Mouse (Mus musculus) adrenal gland, adult (tissue): ENCODE measurements around the gene Midn.

Experiments used
- DNase-seq, 2 experiments: peaks; one replicate each; pipeline ENCODE4 v3.0.0; 2022 to 2023; ENCODE audit warnings: low spot score in 1 of 2; ENCODE audit not compliant: inconsistent age in 2 of 2

The Midn gene

GRCm38 (mm10) chr10:80169651-80170050 lies 21.6 kb downstream of the Midn start:
- peak in 1 of 2 experiments; percentile 30 for DNase-seq

- DNase-seq = peak in 1 of 2 experiments; percentile 39
Measured at GRCm38 (mm10) chr10:80170052-80170451, 22.0 kb downstream of the Midn start.

- DNase-seq = peak in 1 of 2 experiments; percentile 62
Measured at GRCm38 (mm10) chr10:80170601-80171021, 22.5 kb downstream of the Midn start.

DNA sequence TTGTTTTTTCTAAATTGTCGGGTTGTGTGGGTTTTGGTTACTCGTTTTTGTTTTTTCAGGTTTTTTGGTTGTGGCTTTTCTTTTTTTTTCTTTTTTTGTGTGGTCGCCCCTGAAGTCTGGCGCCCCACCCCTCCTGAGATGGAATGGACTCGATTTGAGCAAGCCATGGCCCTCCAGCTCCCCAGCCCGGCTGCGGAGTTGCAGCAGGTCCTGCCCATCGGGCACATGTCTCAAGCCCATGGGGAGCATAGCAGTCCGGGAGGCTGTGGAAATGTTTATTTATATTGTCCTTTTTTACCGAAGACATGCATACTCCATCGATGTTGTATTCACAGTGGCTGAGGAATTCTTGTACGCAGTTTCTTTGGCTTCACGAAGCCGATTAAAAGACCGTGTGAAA lies 23.2 kb downstream of the Midn start:
- peak; percentile 29 to 44 for DNase-seq

- DNase-seq = peak; percentile 60 to 72
Measured at GRCm38 (mm10) chr10:80171760-80172526, 23.9 kb downstream of the Midn start.

DNA sequence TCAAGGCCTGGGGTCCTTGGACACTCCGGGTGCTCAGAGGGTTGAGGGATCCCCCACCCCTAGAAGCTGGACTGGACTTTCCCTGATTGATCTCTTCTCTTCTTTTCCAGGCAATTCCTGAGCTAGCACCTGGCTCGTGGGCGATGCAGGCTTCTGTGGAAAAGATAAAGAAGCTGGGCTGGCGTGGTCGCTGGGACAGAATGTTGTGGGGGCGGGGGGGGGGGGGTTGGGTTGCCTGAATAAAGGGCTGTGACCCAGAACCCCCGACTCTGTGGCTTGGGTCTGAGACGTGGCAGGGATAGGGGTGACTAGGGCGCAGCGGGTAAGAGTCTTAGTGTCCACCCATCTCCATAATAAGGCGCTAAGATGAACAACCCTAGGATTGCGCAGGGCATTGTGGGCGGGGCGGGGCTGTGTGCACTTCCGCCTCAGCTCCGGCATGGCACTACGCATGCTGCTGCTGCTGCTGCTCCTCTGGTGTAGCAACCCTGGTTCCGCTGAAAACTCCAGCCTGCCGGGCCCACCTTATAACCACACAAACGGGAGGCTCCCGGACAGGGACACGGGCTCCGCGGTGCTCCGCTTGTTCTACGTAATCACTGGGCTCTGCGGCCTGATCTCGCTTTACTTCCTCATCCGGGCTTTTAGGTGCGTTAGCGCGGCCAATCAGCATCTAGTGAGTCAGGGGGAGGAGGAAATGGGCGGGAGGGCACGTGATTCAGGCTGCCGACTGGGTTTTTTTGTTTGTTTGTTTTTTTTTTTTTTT lies 24.6 kb downstream of the Midn start, which contains the start of gene 1600002K03Rik:
Gene 1600002K03Rik, plus strand, starts transcription at position 418 of the 766 bp plus-strand sequence.
- peak; percentile 94 to 98 for DNase-seq

- DNase-seq = peak in 1 of 2 experiments; percentile 80
Measured at GRCm38 (mm10) chr10:80173358-80173757, 25.3 kb downstream of the Midn start.

DNA sequence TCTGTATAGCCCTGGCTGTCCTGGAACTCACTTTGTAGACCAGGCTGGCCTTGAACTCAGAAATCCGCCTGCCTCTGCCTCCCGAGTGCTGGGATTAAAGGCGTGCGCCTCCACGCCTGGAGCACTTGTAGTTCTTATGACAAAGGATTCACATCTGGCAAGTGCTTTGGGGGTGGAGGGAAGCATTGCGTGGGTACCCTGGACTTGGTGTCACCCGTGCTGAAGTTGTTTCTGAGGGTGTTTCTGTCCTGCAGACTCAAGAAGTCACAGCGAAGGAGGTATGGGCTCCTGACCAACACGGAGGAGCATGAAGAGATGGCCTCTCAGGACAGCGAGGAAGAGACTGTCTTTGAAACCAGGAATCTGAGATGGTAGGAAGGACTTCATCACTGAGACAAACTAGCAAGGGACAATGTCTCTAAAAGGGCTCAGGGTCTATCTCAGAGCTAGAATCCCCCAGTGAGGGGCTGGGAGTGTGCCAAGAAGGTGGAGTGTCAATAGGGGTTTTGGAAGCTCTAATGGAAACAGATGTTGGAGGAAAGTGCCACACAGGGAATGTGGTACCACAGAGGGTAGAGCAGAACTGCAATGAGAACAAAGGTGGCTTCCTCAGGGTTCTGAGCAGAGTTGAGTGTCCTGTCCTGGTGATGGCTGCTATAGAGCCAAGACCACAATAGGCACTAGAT lies 26.0 kb downstream of the Midn start:
- peak; percentile 33 to 59 for DNase-seq

DNA sequence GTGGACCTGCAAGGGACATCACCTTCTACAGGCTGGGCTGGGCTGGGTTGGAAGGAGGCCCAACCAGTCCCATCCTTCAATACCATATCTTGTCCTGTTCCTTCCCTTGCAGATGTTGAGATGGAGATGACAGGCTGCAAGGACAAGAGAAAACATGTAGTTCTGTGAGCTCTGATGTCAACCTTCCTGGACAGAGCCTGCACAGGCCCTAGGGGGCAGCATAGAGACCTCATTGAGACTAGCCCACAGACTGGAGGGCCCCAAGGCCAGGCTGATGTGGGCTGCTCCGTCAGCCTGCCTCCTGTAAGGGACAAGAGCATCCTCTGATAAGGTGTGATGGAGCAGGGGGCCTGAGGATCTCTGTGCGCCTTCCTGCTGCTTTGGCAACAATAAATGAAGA lies 26.6 kb downstream of the Midn start:
- peak; percentile 54 to 69 for DNase-seq

DNA sequence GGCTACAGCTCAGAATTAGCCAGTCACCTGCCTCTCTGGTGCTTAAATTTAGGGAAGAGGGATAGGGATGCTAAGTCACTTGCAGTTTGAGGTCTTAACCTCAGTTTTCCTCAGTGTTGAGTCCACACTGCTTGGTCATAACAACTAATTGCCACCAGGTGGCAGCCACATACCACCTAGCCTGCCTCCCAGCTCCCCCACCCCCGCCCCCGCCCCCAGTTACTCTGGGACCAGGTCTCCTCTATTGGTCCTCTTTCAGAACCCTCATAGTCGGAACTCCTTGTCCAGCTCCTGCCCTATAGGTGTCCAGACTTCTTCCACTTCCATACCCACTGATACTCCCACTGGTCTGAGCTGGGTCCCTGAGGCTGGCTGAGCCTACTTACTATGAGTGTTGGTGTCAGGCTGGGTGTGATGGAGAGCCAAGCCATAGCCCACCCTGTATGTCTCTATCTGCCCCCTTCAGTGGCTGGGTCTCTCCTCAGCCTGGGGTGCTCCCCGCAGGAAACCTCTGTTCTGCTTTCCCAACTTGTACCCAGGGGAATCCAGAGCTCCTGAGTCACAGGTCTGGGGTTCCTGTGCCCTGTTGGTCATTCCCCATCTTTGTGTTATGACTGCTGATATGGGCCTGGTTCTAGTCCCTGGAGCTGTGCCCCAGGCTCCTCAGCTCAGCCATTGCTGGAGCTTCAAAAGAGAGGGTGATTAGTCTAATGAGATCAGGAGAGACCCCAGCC lies 27.6 kb downstream of the Midn start:
- DNase-seq = peak in 1 of 2 experiments; percentile 75

GRCm38 (mm10) chr10:80176270-80176834 lies 28.3 kb downstream of the Midn start:
- DNase-seq = peak; percentile 56 to 84

- DNase-seq = peak; percentile 90 to 92
Measured at GRCm38 (mm10) chr10:80177441-80178279, 29.6 kb downstream of the Midn start.

DNA sequence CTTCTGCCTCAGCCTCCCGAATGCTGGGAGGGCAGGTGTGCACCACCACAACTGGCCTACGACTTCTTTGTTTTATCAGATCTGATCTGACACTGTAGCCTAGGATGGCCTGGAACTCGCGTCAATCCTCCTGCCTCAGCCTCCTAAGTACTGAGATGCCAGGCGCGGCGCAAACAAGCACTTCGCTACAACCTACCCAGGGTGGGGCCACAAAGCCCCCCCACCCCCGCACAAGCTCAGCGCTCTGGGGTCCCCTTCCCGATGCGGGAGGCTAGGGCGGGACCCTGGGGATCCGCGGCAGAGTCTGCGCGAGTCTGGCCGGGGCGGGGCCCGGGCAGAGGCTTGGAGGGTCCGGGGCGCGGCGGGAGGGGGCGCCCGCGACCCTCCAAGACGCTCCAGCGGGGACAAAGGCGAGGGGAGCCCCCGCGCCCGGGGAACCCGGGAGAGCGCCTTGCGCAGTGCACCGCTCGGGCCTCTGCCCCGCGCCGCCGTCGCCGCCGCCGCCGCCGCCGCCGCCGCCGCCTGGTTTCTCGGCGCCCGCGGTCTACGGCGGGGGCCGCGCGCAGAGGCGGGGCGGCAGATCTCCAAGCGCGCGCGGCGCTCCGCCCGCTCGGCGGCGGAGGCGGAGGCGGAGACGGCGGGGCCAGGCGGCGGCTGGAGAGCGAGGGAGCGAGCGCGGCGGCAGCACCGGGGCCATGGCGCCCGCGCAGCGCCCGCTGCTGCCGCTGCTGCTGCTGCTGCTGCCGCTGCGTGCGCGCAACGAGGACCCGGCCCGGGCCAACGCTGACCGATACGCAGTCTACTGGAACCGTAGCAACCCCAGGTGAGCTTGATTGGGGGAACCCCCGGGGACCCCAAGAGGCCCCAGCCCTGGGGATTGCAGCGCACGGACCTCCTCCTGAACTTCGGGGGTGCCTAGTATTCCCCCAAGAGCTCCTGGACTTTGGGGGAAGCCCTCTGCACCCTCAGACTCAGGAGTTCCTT lies 31.3 kb downstream of the Midn start, which contains the start of gene Efna2:
Gene Efna2, plus strand, starts transcription at position 415 of the 984 bp plus-strand sequence.
- DNase-seq = peak; percentile 69 to 75

DNA sequence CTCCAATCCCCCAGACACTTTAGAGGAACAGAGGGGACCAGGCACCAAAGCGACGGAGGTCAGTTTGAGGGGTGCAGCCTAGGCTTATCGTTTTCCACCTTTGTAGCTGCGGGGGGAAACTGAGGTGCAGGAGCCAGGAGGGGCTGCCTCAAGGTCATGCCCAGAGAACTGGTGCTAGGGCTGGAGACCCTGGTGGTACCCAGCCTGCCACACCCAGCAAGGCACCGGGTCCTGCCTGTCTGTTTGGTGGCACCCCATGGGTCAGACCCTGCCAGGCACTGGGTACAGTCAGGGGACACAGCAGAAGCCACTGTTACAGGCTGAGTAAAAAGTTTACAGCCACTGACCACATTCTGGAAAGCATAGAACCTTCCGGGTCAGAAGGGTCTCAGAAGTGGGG lies 32.2 kb downstream of the Midn start:
- no peak for DNase-seq

- DNase-seq = no peak
Measured at GRCm38 (mm10) chr10:80180823-80181222, 32.8 kb downstream of the Midn start.

DNA sequence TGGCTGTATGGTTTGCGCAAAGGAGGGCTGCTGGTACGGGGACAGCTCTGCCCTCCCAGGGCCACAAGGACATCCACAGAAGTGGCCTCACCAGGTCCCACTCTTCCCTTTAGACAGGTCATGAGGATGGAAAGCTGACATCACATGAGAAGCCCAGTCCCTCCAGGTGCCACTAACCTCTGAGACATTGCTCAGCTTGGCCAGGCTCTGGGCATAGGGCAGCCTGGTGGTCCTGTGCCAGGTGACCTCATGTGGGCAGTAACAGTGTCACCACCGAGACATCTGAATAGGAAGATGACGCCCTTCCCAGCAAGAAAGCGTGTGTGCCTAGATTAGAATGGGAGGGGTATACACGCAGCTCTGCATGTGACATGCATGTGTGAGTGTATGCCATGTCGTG lies 34.5 kb downstream of the Midn start:
- DNase-seq = no peak

- DNase-seq = no peak
Measured at GRCm38 (mm10) chr10:80186649-80187048, 38.6 kb downstream of the Midn start.

DNA sequence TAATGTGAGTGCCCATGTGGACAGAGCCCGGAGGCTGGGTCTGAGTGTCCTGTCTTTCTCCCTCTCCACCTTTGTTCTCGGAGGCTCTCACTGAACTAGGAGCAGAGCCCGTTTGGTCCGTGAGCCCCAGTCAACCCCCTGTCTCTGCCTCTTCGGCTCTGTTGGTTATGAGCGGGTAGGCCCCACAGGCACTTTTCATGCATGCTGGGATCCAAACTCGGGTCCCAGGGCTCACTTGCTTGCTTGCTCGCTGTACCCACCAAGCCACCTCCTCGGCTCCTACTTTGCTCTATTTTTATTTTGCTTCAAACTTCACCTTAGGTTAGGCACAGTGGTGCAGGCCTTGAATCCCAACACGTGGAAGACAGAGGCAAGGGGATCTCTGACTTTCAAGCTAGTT lies 39.7 kb downstream of the Midn start:
- no peak for DNase-seq
